Mouse (Mus musculus) stomach, embryonic 14.5 days (tissue): Measurements from ENCODE around the gene Nfkbiz. TPM values are rescaled to one million over a fixed set of nuclear protein-coding genes. Genes with fewer than 3 reads are reported as not detected.
A peak's percentile ranks its signal among the peaks of the same experiment; 100 is the strongest.

Experiments used
- ATAC-seq: fragments of 200-750 bp; cut with Nextera tagmentation; 2 replicates; pipeline ENCODE4 v1.8.0; 2017; ENCODE audit warnings: low read depth, moderate TSS enrichment; ENCODE audit not compliant: insufficient number of reproducible peaks, insufficient read depth, low FRiP score
- H3K27ac ChIP-seq: fragments of 300-500 bp; sonication (generic); 2 replicates; pipeline ENCODE4 v1.5.1; 2014; ENCODE audit warnings: mild to moderate bottlenecking, low read length, moderate library complexity, mixed read lengths
- H3K27me3 ChIP-seq: fragments of 300-500 bp; sonication (generic); 2 replicates; pipeline ENCODE4 v1.6.1; 2014; ENCODE audit warnings: low read length, control low read depth, mixed read lengths; ENCODE audit not compliant: control insufficient read depth, insufficient read depth
- H3K36me3 ChIP-seq: fragments of 300-500 bp; sonication (generic); 2 replicates; pipeline ENCODE4 v1.6.1; 2014; ENCODE audit warnings: mild to moderate bottlenecking, control low read depth, low read length, moderate library complexity, mixed read lengths; ENCODE audit not compliant: control insufficient read depth, insufficient read depth
- H3K4me1 ChIP-seq: fragments of 300-500 bp; sonication (generic); 2 replicates; pipeline ENCODE4 v1.6.1; 2014; ENCODE audit warnings: low read length, control low read depth, mixed read lengths; ENCODE audit not compliant: control insufficient read depth, insufficient read depth
- H3K4me2 ChIP-seq: fragments of 300-500 bp; sonication (generic); replicated peaks from 2 replicates; pipeline ENCODE4 v1.6.1; 2014; ENCODE audit warnings: low read depth, low read length, control low read depth
- H3K4me3 ChIP-seq: fragments of 300-500 bp; sonication (generic); 2 replicates; pipeline ENCODE4 v1.5.1; 2014; ENCODE audit warnings: low read depth, low read length, control low read depth
- H3K9ac ChIP-seq: fragments of 300-500 bp; sonication (generic); replicated peaks from 2 replicates; pipeline ENCODE4 v1.6.1; 2014; ENCODE audit warnings: low read depth, mild to moderate bottlenecking, control low read depth, low read length, moderate library complexity, mixed read lengths
- H3K9me3 ChIP-seq: fragments of 300-500 bp; sonication (generic); 2 replicates; pipeline ENCODE4 v1.6.1; 2016; ENCODE audit warnings: low read depth, low read length, control low read depth; ENCODE audit not compliant: control insufficient read depth
- WGBS: fragments of 180-500 bp; shearing (Covaris S2); extraction: QIAGEN DNeasy Blood & Tissue Kit; methylation state at CpG from one replicate; pipeline ENCODE4 v1.1.7; 2014; 5-methylcytosine and 5-hydroxymethylcytosine counted together
- polyA plus RNA-seq: library from polyadenylated mRNA; unstranded; fragments of >200 nt; fragmentation: Nextera tagmentation; extraction: Ambion mirVana; gene quantifications from 2 replicates; pipeline ENCODE4 v1.2.1, GENCODE M21; 2014

The Nfkbiz gene
- polyA plus RNA-seq, 1 experiment from 2014 or later, result 6.4 TPM

DNA sequence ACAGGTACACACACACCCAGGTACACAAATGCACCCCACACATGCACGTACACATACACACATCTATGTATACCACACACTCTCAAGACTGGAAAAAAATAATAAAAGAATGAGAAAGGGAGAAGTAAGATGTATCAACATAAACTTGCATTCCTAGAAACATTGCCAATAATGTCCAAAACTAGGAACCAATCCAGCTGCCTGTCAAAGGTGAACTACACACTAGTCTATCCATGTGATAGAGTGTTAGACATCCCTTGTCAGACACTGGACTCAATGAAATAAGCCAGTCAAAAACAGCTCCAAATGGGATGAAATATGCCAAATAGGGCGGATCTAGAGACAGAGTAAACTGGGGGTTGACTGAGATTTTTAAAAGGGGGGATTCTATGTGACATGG is 55.8 kb downstream of the Nfkbiz start:
- no peaks in the 10 kb centered on the region for H3K4me1 ChIP-seq
- 82% methylated on average over 2 of the region's 2 CpGs for WGBS
- H3K9ac ChIP-seq, result no peak overlapping the region
- ATAC-seq, result no peak
- H3K27ac ChIP-seq, result no peak overlapping the region
- no peaks in the 10 kb centered on the region for H3K27me3 ChIP-seq
- H3K9me3 ChIP-seq, result no peaks in the 10 kb centered on the region
- H3K4me2 ChIP-seq, result no peak overlapping the region
- H3K36me3 ChIP-seq, result no peaks in the 10 kb centered on the region
- H3K4me3 ChIP-seq, result no peak overlapping the region

DNA sequence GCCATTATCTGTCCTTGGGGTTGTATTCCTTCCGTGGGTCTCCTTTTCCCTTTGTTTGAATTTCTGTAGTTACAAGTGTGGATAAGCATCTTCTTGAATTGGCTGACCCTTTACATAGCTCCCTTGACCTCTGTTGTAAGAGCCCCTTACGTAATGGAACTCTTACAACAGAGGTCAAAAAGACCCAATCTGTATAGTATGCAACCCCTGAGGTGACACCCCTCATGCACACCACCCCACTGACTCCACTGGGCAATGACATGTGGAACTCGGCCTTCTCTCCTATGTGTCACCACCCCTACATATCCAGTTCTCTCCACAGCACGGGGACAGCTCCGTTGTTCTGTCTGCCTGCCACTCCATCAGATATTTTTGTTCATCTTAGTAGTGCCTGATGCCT is 56.9 kb downstream of the Nfkbiz start:
- Histone ChIP-seq H3K9me3 (no peaks in the 10 kb centered on the region), H3K9ac (no peak overlapping the region), H3K4me3 (no peak overlapping the region), H3K27me3 (no peaks in the 10 kb centered on the region), H3K4me2 (no peak overlapping the region), H3K27ac (no peak overlapping the region), H3K4me1 (no peaks in the 10 kb centered on the region), H3K36me3 (no peaks in the 10 kb centered on the region)
- ATAC-seq, result no peak
- 68% methylated on average over 5 of the region's 5 CpGs for WGBS

DNA sequence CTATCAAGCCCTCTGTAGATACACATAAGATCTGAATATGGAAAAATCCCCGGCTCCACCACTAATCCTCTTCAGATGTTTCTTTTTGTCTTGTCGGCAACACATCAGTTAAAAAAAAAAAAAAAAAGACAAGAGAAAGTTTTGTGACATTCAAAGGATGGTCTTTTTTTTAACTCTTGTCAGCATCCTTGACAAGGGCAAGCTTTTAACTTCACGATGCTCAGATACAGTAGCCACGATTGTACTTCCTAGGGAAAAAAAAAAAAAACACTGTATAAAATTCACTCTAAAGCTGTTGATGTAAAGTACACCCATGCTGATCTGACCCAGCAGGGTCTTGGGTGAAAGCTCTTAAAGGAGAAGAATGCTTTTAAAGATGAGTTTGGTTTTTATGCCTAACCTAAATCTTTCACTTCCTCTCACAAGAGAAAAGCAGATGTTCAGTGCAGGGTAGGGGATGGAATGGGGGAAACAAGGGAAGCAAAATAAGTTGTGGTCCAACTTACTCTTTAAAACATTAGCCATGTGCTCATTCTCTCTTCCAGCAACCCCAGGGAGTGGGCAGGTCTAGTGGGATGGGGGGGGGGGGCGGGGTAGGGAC is 57.6 kb downstream of the Nfkbiz start:
- peak; percentile 7; the same call in 1 of the 2 replicates for ATAC-seq
- H3K27me3 ChIP-seq, result no peaks in the 10 kb centered on the region
- no peak overlapping the region for H3K4me3 ChIP-seq
- H3K27ac ChIP-seq, result no peak overlapping the region
- H3K36me3 ChIP-seq, result no peaks in the 10 kb centered on the region
- no peak overlapping the region for H3K4me2 ChIP-seq
- 32% methylated on average over 5 of the region's 5 CpGs for WGBS
- no peaks in the 10 kb centered on the region for H3K9me3 ChIP-seq
- H3K4me1 ChIP-seq, result no peaks in the 10 kb centered on the region
- no peak overlapping the region for H3K9ac ChIP-seq

DNA sequence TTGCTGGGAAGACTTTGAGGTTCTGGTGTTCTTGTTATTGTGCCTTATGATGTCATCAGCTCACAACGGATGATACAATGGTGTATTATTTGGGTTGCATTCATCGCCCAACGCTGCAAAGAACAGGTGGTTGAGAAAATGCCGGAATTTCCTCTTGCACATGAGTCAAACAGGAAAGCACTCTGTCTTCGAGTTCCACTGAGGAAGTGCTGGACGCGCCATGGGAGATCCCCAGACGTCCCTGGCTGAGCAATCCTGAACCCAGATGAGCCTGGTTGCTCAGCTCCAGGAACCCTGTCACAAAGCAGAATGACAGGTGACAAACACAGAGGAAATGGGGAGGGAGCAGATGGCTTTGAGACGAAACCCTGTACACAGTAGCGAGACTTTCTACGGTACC is 62.4 kb downstream of the Nfkbiz start:
- Histone ChIP-seq H3K27me3 (no peaks in the 10 kb centered on the region), H3K36me3 (no peaks in the 10 kb centered on the region), H3K4me3 (no peak overlapping the region), H3K9ac (no peak overlapping the region), H3K9me3 (no peaks in the 10 kb centered on the region), H3K4me1 (no peaks in the 10 kb centered on the region), H3K4me2 (no peak overlapping the region), H3K27ac (no peak overlapping the region)
- 79% methylated on average over 11 of the region's 11 CpGs for WGBS
- ATAC-seq, result no peak

DNA sequence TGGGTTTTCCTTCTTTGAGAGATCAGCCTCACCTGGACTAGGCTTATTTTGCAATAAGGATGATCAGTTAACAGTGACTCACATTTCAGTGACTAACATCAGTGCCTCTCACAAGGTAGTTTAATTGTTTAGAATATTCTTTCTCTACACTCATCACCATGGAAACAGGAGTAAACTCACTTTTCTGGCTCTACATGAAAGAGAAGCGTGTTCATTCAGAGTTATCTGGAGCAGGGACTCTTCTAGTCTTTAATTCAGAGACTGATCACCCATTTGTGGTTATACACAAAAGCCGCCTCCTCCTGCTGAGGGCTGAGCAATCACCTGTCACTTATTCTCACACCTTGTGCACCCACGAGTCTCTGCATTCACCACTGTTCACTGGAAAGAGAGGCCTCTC is 68.5 kb downstream of the Nfkbiz start:
- H3K36me3 ChIP-seq, result no peaks in the 10 kb centered on the region
- ATAC-seq, result no peak
- H3K27me3 ChIP-seq, result no peaks in the 10 kb centered on the region
- H3K4me3 ChIP-seq, result no peak overlapping the region
- 65% methylated on average over 3 of the region's 3 CpGs for WGBS
- no peak overlapping the region for H3K4me2 ChIP-seq
- H3K4me1 ChIP-seq, result no peaks in the 10 kb centered on the region
- H3K9ac ChIP-seq, result no peak overlapping the region
- H3K27ac ChIP-seq, result no peak overlapping the region
- H3K9me3 ChIP-seq, result no peaks in the 10 kb centered on the region

Other genes with a start within 250 kb of the Nfkbiz start
- 0.52 and 0.77 TPM in 2 replicates for gene Nxpe3, start 56.4 kb upstream of the Nfkbiz start, polyA plus RNA-seq
- 12.6 and 12.7 TPM in 2 replicates for gene Cep97, start 96.0 kb upstream of the Nfkbiz start, polyA plus RNA-seq
- 885 and 926 TPM in 2 replicates for gene Rpl24, start 127.4 kb upstream of the Nfkbiz start, polyA plus RNA-seq
- 20.9 and 22.3 TPM in 2 replicates for gene Zbtb11, start 135.0 kb upstream of the Nfkbiz start, polyA plus RNA-seq
- gene Pcnp, start 190.8 kb upstream of the Nfkbiz start, polyA plus RNA-seq, result 231 and 241 TPM in 2 replicates
- gene Trmt10c, start 198.9 kb upstream of the Nfkbiz start, polyA plus RNA-seq, result 28.4 and 29.0 TPM in 2 replicates
- gene Senp7, start 209.4 kb upstream of the Nfkbiz start, polyA plus RNA-seq, result 46.4 and 47.9 TPM in 2 replicates